Mouse (Mus musculus) ES-E14 (cell line): Measurements from ENCODE around the gene Nectin2. TPM values are rescaled to one million over a fixed set of nuclear protein-coding genes. Genes with fewer than 3 reads are reported as not detected.

ENCODE experiments used
- DNase-seq: peaks from one replicate; pipeline ENCODE4 v3.0.0-alpha.2; 2013; ENCODE audit warnings: low read depth, low spot score
- H3K27ac ChIP-seq: 2 replicates; pipeline ENCODE4 v1.5.1; 2012; ENCODE audit warnings: low read depth, mild to moderate bottlenecking, low read length, moderate library complexity, mixed read lengths; ENCODE audit not compliant: poor library complexity, insufficient read depth, severe bottlenecking
- H3K36me3 ChIP-seq: 2 replicates; pipeline ENCODE4 v1.6.1; 2012; ENCODE audit warnings: mild to moderate bottlenecking, low read length, moderate library complexity, mixed read lengths; ENCODE audit not compliant: control insufficient read depth, poor library complexity, insufficient read depth, severe bottlenecking
- H3K4me1 ChIP-seq, 2 experiments: fragments of 150-350 bp in 1 of 2; sonication (generic) in 1 of 2; 2 replicates each; pipeline ENCODE4 v1.6.1; 2012; ENCODE audit warnings: low read length in 2 of 2, mild to moderate bottlenecking in 1 of 2, mixed read lengths in 1 of 2; ENCODE audit not compliant: control insufficient read depth in 2 of 2, insufficient read depth in 2 of 2, poor library complexity in 1 of 2
- H3K4me3 ChIP-seq, 2 experiments: fragments of 150-350 bp in 1 of 2; sonication (generic) in 1 of 2; 2 replicates each; pipeline ENCODE4 v1.5.1; 2012; ENCODE audit warnings: low read length in 2 of 2, low read depth in 1 of 2, mild to moderate bottlenecking in 1 of 2, mixed read lengths in 1 of 2; ENCODE audit not compliant: insufficient read depth in 1 of 2, poor library complexity in 1 of 2, severe bottlenecking in 1 of 2
- H3K9ac ChIP-seq: 2 replicates; pipeline ENCODE4 v1.6.1; 2012; ENCODE audit warnings: low read depth, mild to moderate bottlenecking, low read length, mixed read lengths; ENCODE audit not compliant: poor library complexity, insufficient read depth, severe bottlenecking
- H3K9me3 ChIP-seq: fragments of 150-350 bp; sonication (generic); 2 replicates; pipeline ENCODE4 v1.6.1; 2012; ENCODE audit warnings: low read depth, mild to moderate bottlenecking, low read length; ENCODE audit not compliant: control insufficient read depth, insufficient read depth
- CHD2 ChIP-seq: IDR thresholded peaks from 2 replicates; pipeline ENCODE4 v1.6.1; 2014; ENCODE audit warnings: mild to moderate bottlenecking, low read depth, low read length, inconsistent platforms
- HCFC1 ChIP-seq: IDR thresholded peaks from 2 replicates; pipeline ENCODE4 v1.6.1; 2012; ENCODE audit warnings: low read length, inconsistent platforms, borderline replicate concordance; ENCODE audit not compliant: insufficient read depth
- MAFK ChIP-seq: IDR thresholded peaks from 2 replicates; pipeline ENCODE4 v1.6.1; 2014; ENCODE audit warnings: mild to moderate bottlenecking, low read depth, low read length, inconsistent platforms; ENCODE audit not compliant: insufficient read depth
- ZC3H11A ChIP-seq: IDR thresholded peaks from 2 replicates; pipeline ENCODE4 v1.6.1; 2012; ENCODE audit warnings: low read depth, mild to moderate bottlenecking, inconsistent platforms, low read length, borderline replicate concordance
- ZNF384 ChIP-seq: IDR thresholded peaks from 2 replicates; pipeline ENCODE4 v1.6.1; 2012; ENCODE audit warnings: low read depth, low read length, inconsistent platforms
- in situ Hi-C, 2 experiments: fragments of 600-800 bp; cut with MboI; formaldehyde crosslinking; loops; one replicate each; pipeline ENCODE4 v1.15.1; 2025; ENCODE audit warnings: low sequenced_read_pairs in 2 of 2, inconsistent platforms in 1 of 2; ENCODE audit not compliant: unreplicated experiment in 2 of 2
- total RNA-seq: library from RNA; depleted of rRNA; stranded (reverse); fragments of 300-350 nt; gene quantifications from 2 replicates; pipeline ENCODE4 v1.2.3, GENCODE M21; 2012

Nectin2 gene
- total RNA-seq, 1 experiment, result 241 TPM

DNA sequence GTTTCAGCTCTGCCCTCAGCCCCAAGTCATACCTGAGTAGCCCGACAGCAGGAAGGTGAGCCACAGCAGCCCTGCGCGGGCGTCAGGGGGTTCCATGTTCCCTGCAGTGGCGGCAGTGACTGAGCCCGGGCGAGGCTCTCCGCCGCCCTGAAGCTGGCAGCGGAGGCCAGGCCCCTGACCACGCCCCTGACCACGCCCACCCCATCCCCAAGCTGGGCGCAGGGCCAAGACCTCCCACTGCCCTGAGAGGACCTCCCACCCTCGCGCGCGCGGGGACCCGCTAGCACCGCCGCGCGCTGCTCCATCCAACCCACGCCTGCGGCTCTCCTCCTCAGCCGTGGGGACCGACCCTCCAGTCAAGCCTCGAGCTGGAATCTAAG, 20.1 kb upstream of the Nectin2 start:
- in situ Hi-C loops, result no loop called here
- Histone ChIP-seq H3K9me3 (no peaks in the 10 kb centered on the region), H3K27ac (peak overlapping the region; percentile 77), H3K36me3 (peaks cover 6% of the 10 kb centered on the region; the same call in 1 of the 2 replicates), H3K4me3 (peak overlapping the region; percentile 72 to 86), H3K9ac (peak overlapping the region; percentile 69), H3K4me1 (peaks cover 2 to 17% of the 10 kb centered on the region in 2 experiments; a peak in 2 of 4 replicates)
- no peak for TF ChIP-seq HCFC1
- no peak for TF ChIP-seq CHD2
- TF ChIP-seq ZC3H11A, result no peak
- TF ChIP-seq MAFK, result no peak
- no peak for TF ChIP-seq ZNF384
- DNase-seq, result no peak

DNA sequence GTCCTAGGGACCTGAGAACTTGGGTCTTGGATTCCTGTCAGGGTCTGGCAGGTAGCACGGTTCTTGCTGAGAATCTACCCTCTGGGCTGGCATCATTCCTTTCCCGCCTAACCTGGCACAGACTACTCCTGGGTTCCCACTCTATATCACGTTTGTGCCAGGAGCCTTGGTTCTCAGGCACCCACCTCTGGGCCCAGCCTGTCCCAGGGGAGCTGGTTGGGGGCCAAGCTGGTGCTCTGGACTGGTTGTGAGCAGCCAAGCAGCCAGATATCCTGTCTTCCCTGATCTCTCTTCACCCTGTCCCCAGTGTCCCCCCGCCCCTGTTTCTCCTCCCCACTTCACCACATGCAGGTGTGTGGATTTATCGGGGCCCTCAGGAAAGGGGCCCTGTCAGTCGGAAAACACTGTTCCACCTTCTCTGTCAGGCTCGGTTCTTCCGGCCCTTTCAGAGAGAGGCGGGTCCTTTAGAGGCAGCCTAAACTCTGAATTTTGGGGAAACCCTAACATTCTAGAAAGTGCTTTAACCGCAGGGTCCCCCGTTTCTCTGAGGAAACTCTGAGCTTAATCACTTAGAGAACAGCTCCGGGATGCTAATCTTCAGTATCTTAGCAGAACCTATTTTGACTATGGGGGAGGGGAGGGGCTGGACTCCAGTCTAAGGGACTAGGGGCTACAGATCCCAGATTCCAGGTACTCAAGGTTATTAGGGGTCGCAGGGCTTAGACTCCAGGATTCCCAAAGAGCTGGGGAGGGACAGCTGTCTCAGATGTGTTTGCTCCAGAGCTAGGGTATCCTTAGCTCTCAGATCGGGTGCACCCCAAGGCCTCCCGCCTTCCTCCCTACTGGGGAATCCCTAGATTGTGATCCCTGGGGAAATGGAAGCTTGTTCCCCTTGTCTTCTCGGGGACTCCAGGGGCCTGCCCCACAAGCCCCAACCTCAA, 19.4 kb upstream of the Nectin2 start:
- peaks cover 11% of the 10 kb centered on the region; the same call in 1 of the 2 replicates for H3K36me3 ChIP-seq
- H3K4me1 ChIP-seq, result peaks cover 2 to 21% of the 10 kb centered on the region in 2 experiments; a peak in 2 of 4 replicates
- H3K4me3 ChIP-seq, result peak overlapping the region; percentile 72 to 86
- H3K9me3 ChIP-seq, result no peaks in the 10 kb centered on the region
- in situ Hi-C loops, result no loop called here
- TF ChIP-seq HCFC1 (no peak), ZC3H11A (no peak), CHD2 (no peak), ZNF384 (no peak), MAFK (no peak)
- H3K9ac ChIP-seq, result peak overlapping the region; percentile 69
- no peak for DNase-seq
- H3K27ac ChIP-seq, result peak overlapping the region; percentile 20

DNA sequence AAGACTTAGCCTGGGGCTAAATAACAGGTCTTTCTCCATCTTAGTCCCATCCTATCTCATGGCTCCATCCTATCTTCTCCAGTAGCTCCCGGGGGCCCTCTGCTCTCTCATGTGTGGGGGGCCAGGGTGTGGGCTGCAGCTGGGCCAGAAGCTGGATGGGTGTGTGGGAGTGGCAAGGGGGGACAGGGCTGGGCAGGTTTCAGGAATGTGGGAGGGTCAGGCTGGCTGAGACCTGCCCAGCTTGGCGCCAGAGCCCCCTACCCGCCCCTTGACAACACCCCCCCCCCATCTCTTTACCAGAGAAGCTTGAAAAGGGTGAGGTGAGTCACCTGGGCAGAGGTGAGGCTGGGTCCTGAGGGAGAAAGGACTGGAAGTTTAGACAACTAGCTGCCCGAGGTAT, 18.7 kb upstream of the Nectin2 start:
- H3K27ac ChIP-seq, result no peak overlapping the region
- peaks cover 2 to 25% of the 10 kb centered on the region in 2 experiments; a peak in 2 of 4 replicates for H3K4me1 ChIP-seq
- TF ChIP-seq ZC3H11A (no peak), CHD2 (no peak), MAFK (no peak), HCFC1 (no peak), ZNF384 (no peak)
- H3K4me3 ChIP-seq, result peak overlapping the region; percentile 72 to 86; a peak in 3 of 4 replicates
- peak overlapping the region; percentile 52; the same call in 1 of the 2 replicates for H3K9ac ChIP-seq
- H3K36me3 ChIP-seq, result peaks cover 17% of the 10 kb centered on the region; the same call in 1 of the 2 replicates
- DNase-seq, result no peak
- in situ Hi-C loops, result no loop called here
- no peaks in the 10 kb centered on the region for H3K9me3 ChIP-seq

DNA sequence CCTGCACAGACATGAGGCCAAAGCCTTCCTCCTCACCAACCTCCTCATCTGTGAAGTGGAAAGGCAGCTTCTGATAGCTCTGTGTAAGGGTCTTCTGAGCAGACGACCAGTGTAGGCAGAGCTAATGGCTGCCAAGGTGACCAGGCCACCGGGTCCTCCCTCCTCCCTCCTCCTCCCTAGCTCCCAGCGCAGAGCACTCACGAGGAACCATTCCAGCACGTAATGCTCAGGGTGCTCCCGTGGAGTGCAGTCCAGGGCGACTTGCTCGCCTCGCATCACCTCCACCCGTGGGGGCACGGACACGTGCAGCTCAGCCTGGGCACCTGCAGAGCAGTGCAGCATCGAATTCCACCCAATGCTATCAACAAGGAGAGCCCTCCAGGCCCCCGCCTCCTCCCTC, 18.0 kb upstream of the Nectin2 start:
- in situ Hi-C loops, result no loop called here
- H3K4me3 ChIP-seq, result no peak overlapping the region
- H3K4me1 ChIP-seq, result peaks cover 2 to 29% of the 10 kb centered on the region in 2 experiments; a peak in 2 of 4 replicates
- no peak for DNase-seq
- H3K9me3 ChIP-seq, result no peaks in the 10 kb centered on the region
- TF ChIP-seq CHD2, result no peak
- TF ChIP-seq HCFC1, result no peak
- TF ChIP-seq ZC3H11A, result no peak
- no peak for TF ChIP-seq ZNF384
- TF ChIP-seq MAFK, result no peak
- H3K36me3 ChIP-seq, result peaks cover 22% of the 10 kb centered on the region; the same call in 1 of the 2 replicates
- no peak overlapping the region for H3K9ac ChIP-seq
- no peak overlapping the region for H3K27ac ChIP-seq
